Mouse (Mus musculus): ENCODE data around the gene Aldh1a3. TPM values are rescaled to one million over a fixed set of nuclear protein-coding genes. Genes with fewer than 3 reads are reported as not detected.

The Aldh1a3 gene
- polyA plus RNA-seq, 1 experiment from 2014 or later, result 0.73 TPM

- WGBS (ENCODE audit: insufficient replicate concordance), result 2% methylated on average over 23 of the region's 23 CpGs
- H3K9ac ChIP-seq (ENCODE audit: low read depth, low read length), result no peak overlapping the region
- no peak for ATAC-seq (ENCODE audit: low read depth)
- no peaks in the 10 kb centered on the region for H3K4me1 ChIP-seq (ENCODE audit: control insufficient read depth, low read depth, low read length)
- peak overlapping the region; percentile 33 for H3K4me3 ChIP-seq (ENCODE audit: low read depth, low read length)
- H3K27ac ChIP-seq (ENCODE audit: low read length), result no peak overlapping the region
- H3K9me3 ChIP-seq (replicated peaks; ENCODE audit: control insufficient read depth, low read length), result no peaks in the 10 kb centered on the region
- H3K27me3 ChIP-seq (ENCODE audit: control insufficient read depth, insufficient read depth, low read depth, low read length), result peaks cover 45% of the 10 kb centered on the region
- peak overlapping the region; percentile 48 for H3K4me2 ChIP-seq (ENCODE audit: low read depth, low read length)
- H3K36me3 ChIP-seq (ENCODE audit: control insufficient read depth, insufficient read depth), result no peaks in the 10 kb centered on the region
Measured at GRCm38 (mm10) chr7:66427053-66427436, 272 bp downstream of the Aldh1a3 start.

- H3K4me1 ChIP-seq (ENCODE audit: control insufficient read depth, low read depth, low read length), result no peaks in the 10 kb centered on the region
- no peak overlapping the region for H3K27ac ChIP-seq (ENCODE audit: low read length)
- no peaks in the 10 kb centered on the region for H3K9me3 ChIP-seq (replicated peaks; ENCODE audit: control insufficient read depth, low read length)
- H3K27me3 ChIP-seq (ENCODE audit: control insufficient read depth, insufficient read depth, low read depth, low read length), result peaks cover 21% of the 10 kb centered on the region
- 60% methylated on average over 8 of the region's 8 CpGs for WGBS (ENCODE audit: insufficient replicate concordance)
- H3K36me3 ChIP-seq (ENCODE audit: control insufficient read depth, insufficient read depth), result no peaks in the 10 kb centered on the region
- ATAC-seq (ENCODE audit: low read depth), result no peak
- no peak overlapping the region for H3K9ac ChIP-seq (ENCODE audit: low read depth, low read length)
- no peak overlapping the region for H3K4me3 ChIP-seq (ENCODE audit: low read depth, low read length)
- no peak overlapping the region for H3K4me2 ChIP-seq (ENCODE audit: low read depth, low read length)
Measured at GRCm38 (mm10) chr7:66421903-66422302, 5.4 kb downstream of the Aldh1a3 start.

- H3K4me3 ChIP-seq (ENCODE audit: low read depth, low read length), result no peak overlapping the region
- no peak overlapping the region for H3K27ac ChIP-seq (ENCODE audit: low read length)
- no peak overlapping the region for H3K9ac ChIP-seq (ENCODE audit: low read depth, low read length)
- no peaks in the 10 kb centered on the region for H3K4me1 ChIP-seq (ENCODE audit: control insufficient read depth, low read depth, low read length)
- H3K36me3 ChIP-seq (ENCODE audit: control insufficient read depth, insufficient read depth), result no peaks in the 10 kb centered on the region
- no peaks in the 10 kb centered on the region for H3K9me3 ChIP-seq (replicated peaks; ENCODE audit: control insufficient read depth, low read length)
- ATAC-seq (ENCODE audit: low read depth), result no peak
- no peaks in the 10 kb centered on the region for H3K27me3 ChIP-seq (ENCODE audit: control insufficient read depth, insufficient read depth, low read depth, low read length)
- 50% methylated on average over 12 of the region's 12 CpGs for WGBS (ENCODE audit: insufficient replicate concordance)
- H3K4me2 ChIP-seq (ENCODE audit: low read depth, low read length), result no peak overlapping the region
Measured at GRCm38 (mm10) chr7:66418981-66419380, 8.3 kb downstream of the Aldh1a3 start.

- no peak overlapping the region for H3K9ac ChIP-seq (ENCODE audit: low read depth, low read length)
- no peaks in the 10 kb centered on the region for H3K4me1 ChIP-seq (ENCODE audit: control insufficient read depth, low read depth, low read length)
- H3K36me3 ChIP-seq (ENCODE audit: control insufficient read depth, insufficient read depth), result no peaks in the 10 kb centered on the region
- H3K4me2 ChIP-seq (ENCODE audit: low read depth, low read length), result no peak overlapping the region
- no peaks in the 10 kb centered on the region for H3K9me3 ChIP-seq (replicated peaks; ENCODE audit: control insufficient read depth, low read length)
- H3K27me3 ChIP-seq (ENCODE audit: control insufficient read depth, insufficient read depth, low read depth, low read length), result no peaks in the 10 kb centered on the region
- H3K4me3 ChIP-seq (ENCODE audit: low read depth, low read length), result no peak overlapping the region
- no peak overlapping the region for H3K27ac ChIP-seq (ENCODE audit: low read length)
- no peak for ATAC-seq (ENCODE audit: low read depth)
- WGBS (ENCODE audit: insufficient replicate concordance), result 68% methylated on average over 4 of the region's 4 CpGs
Measured at GRCm38 (mm10) chr7:66416829-66417228, 10.5 kb downstream of the Aldh1a3 start.

- Histone ChIP-seq H3K36me3 (ENCODE audit: control insufficient read depth, insufficient read depth) (no peaks in the 10 kb centered on the region), H3K9me3 (replicated peaks; ENCODE audit: control insufficient read depth, low read length) (no peaks in the 10 kb centered on the region), H3K4me1 (ENCODE audit: control insufficient read depth, low read depth, low read length) (no peaks in the 10 kb centered on the region), H3K9ac (ENCODE audit: low read depth, low read length) (no peak overlapping the region), H3K27ac (ENCODE audit: low read length) (no peak overlapping the region), H3K27me3 (ENCODE audit: control insufficient read depth, insufficient read depth, low read depth, low read length) (no peaks in the 10 kb centered on the region), H3K4me3 (ENCODE audit: low read depth, low read length) (no peak overlapping the region), H3K4me2 (ENCODE audit: low read depth, low read length) (no peak overlapping the region)
- ATAC-seq (ENCODE audit: low read depth), result no peak
- WGBS (ENCODE audit: insufficient replicate concordance), result 69% methylated on average over 7 of the region's 7 CpGs
Measured at GRCm38 (mm10) chr7:66413093-66413492, 14.2 kb downstream of the Aldh1a3 start.

- no peak overlapping the region for H3K4me3 ChIP-seq (ENCODE audit: low read depth, low read length)
- H3K27ac ChIP-seq (ENCODE audit: low read length), result no peak overlapping the region
- H3K4me2 ChIP-seq (ENCODE audit: low read depth, low read length), result no peak overlapping the region
- WGBS (ENCODE audit: insufficient replicate concordance), result 59% methylated on average over 6 of the region's 6 CpGs
- no peak for ATAC-seq (ENCODE audit: low read depth)
- no peaks in the 10 kb centered on the region for H3K36me3 ChIP-seq (ENCODE audit: control insufficient read depth, insufficient read depth)
- no peaks in the 10 kb centered on the region for H3K4me1 ChIP-seq (ENCODE audit: control insufficient read depth, low read depth, low read length)
- no peak overlapping the region for H3K9ac ChIP-seq (ENCODE audit: low read depth, low read length)
- H3K27me3 ChIP-seq (ENCODE audit: control insufficient read depth, insufficient read depth, low read depth, low read length), result no peaks in the 10 kb centered on the region
- H3K9me3 ChIP-seq (replicated peaks; ENCODE audit: control insufficient read depth, low read length), result no peaks in the 10 kb centered on the region
Measured at GRCm38 (mm10) chr7:66409433-66409832, 17.9 kb downstream of the Aldh1a3 start.

GRCm38 (mm10) chr7:66406971-66407370 lies 20.3 kb downstream of the Aldh1a3 start:
- WGBS (ENCODE audit: insufficient replicate concordance), result 49% methylated on average over 8 of the region's 8 CpGs
- Histone ChIP-seq H3K4me2 (ENCODE audit: low read depth, low read length) (no peak overlapping the region), H3K9me3 (replicated peaks; ENCODE audit: control insufficient read depth, low read length) (no peaks in the 10 kb centered on the region), H3K27me3 (ENCODE audit: control insufficient read depth, insufficient read depth, low read depth, low read length) (no peaks in the 10 kb centered on the region), H3K4me3 (ENCODE audit: low read depth, low read length) (no peak overlapping the region), H3K4me1 (ENCODE audit: control insufficient read depth, low read depth, low read length) (no peaks in the 10 kb centered on the region), H3K36me3 (ENCODE audit: control insufficient read depth, insufficient read depth) (no peaks in the 10 kb centered on the region), H3K9ac (ENCODE audit: low read depth, low read length) (no peak overlapping the region), H3K27ac (ENCODE audit: low read length) (no peak overlapping the region)
- ATAC-seq (ENCODE audit: low read depth), result no peak

GRCm38 (mm10) chr7:66405951-66406721 lies 21.2 kb downstream of the Aldh1a3 start:
- 50% methylated on average over 13 of the region's 13 CpGs for WGBS (ENCODE audit: insufficient replicate concordance)
- no peak for ATAC-seq (ENCODE audit: low read depth)
- Histone ChIP-seq H3K9me3 (replicated peaks; ENCODE audit: control insufficient read depth, low read length) (no peaks in the 10 kb centered on the region), H3K9ac (ENCODE audit: low read depth, low read length) (no peak overlapping the region), H3K4me1 (ENCODE audit: control insufficient read depth, low read depth, low read length) (no peaks in the 10 kb centered on the region), H3K36me3 (ENCODE audit: control insufficient read depth, insufficient read depth) (no peaks in the 10 kb centered on the region), H3K27me3 (ENCODE audit: control insufficient read depth, insufficient read depth, low read depth, low read length) (no peaks in the 10 kb centered on the region), H3K4me2 (ENCODE audit: low read depth, low read length) (no peak overlapping the region), H3K4me3 (ENCODE audit: low read depth, low read length) (no peak overlapping the region), H3K27ac (ENCODE audit: low read length) (no peak overlapping the region)

GRCm38 (mm10) chr7:66405541-66405940 lies 21.8 kb downstream of the Aldh1a3 start:
- H3K4me1 ChIP-seq (ENCODE audit: control insufficient read depth, low read depth, low read length), result no peaks in the 10 kb centered on the region
- no peaks in the 10 kb centered on the region for H3K9me3 ChIP-seq (replicated peaks; ENCODE audit: control insufficient read depth, low read length)
- H3K36me3 ChIP-seq (ENCODE audit: control insufficient read depth, insufficient read depth), result no peaks in the 10 kb centered on the region
- H3K27me3 ChIP-seq (ENCODE audit: control insufficient read depth, insufficient read depth, low read depth, low read length), result no peaks in the 10 kb centered on the region
- WGBS (ENCODE audit: insufficient replicate concordance), result 44% methylated on average over 11 of the region's 11 CpGs
- no peak overlapping the region for H3K4me3 ChIP-seq (ENCODE audit: low read depth, low read length)
- H3K9ac ChIP-seq (ENCODE audit: low read depth, low read length), result no peak overlapping the region
- H3K4me2 ChIP-seq (ENCODE audit: low read depth, low read length), result no peak overlapping the region
- ATAC-seq (ENCODE audit: low read depth), result no peak
- no peak overlapping the region for H3K27ac ChIP-seq (ENCODE audit: low read length)
